ENCODE assay signal across 8 mouse cellular contexts in the genomic region with DNA sequence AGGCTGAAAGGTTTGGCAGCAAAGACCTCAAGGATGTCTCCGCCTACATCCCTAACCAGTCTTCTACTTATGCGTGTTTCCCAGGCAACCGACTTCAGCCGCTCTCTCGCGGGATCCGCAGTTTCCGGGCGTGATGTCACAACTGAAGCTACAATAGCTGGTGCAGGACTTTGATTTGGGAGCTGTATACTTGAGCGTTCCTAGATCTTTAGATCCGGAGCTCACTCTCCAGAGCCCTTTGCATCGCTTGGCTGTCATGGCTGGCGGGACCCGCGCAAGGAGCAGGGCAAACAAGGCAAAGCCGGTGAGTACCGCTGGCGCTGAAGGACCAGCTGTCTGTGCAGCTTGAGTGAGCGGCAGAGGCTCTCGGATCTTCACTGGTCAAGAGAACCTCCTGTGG. TPM values are rescaled to one million over a fixed set of nuclear protein-coding genes. Genes with fewer than 3 reads are reported as not detected.
A peak's percentile ranks its signal among the peaks of the same experiment; 100 is the strongest.
DNase-seq lines count a peak whose midpoint lies in the region; ATAC-seq lines count a peak whose summit lies in the region.

A gene (plus strand): TSS at position 158 of the 400 bp plus-strand sequence.

- H3K4me2 ChIP-seq in intestine, embryonic 15.5 days (replicated peaks), result peak within 1 kb of the TSS; percentile 55

- peak within 1 kb of the TSS; percentile 43 for H3K4me3 ChIP-seq in intestine, embryonic 15.5 days (replicated peaks)

- under 1% methylated on average over 20 of the region's 20 CpGs for WGBS in intestine, embryonic 15.5 days

- no peaks in the 10 kb centered on the region for H3K27me3 ChIP-seq in intestine, embryonic 15.5 days (replicated peaks)

- H3K9me3 ChIP-seq in intestine, embryonic 15.5 days, result no peaks in the 10 kb centered on the region

- no peaks in the 10 kb centered on the region for H3K36me3 ChIP-seq in intestine, embryonic 15.5 days

- intact Hi-C loops in left cerebral cortex, postnatal 14 days (cut with DNase I), result no loop called here

- no peaks in the 10 kb centered on the region for H3K4me1 ChIP-seq in intestine, embryonic 15.5 days (replicated peaks)

- H3K27ac ChIP-seq in intestine, embryonic 15.5 days, result peak within 1 kb of the TSS; percentile 8; the same call in 1 of the 2 replicates

- peak; percentile 24 to 25 for DNase-seq in adrenal gland, adult 18-20 months (ENCODE audit: low spot score in 2 of 2)
- DNase-seq in embryo, embryonic 11.5 days (ENCODE audit: low read depth, low spot score), result peak; percentile 62
- peak; percentile 27 for DNase-seq in gastrocnemius, postnatal 25 days
- DNase-seq in left cerebral cortex, postnatal 14 days (ENCODE audit: low spot score in 2 of 2), result peak; percentile 84 to 93
- peak; percentile 82 for DNase-seq in right cerebral cortex, postnatal 14 days
- DNase-seq in c-Kit-positive CD71-positive TER-119-positive erythroid progenitor cells, embryonic 14.5 days (ENCODE audit: low spot score), result no peak

- H3K9ac ChIP-seq in intestine, embryonic 15.5 days, result peak within 1 kb of the TSS; percentile 42

- peak; percentile 98 for ATAC-seq in intestine, embryonic 15.5 days
- ATAC-seq in megakaryocyte-erythroid progenitor cell, adult 5-6 weeks (replicated peaks; ENCODE audit: low FRiP score, low TSS enrichment, poor library complexity, severe bottlenecking), result peak; percentile 77

RNA-seq across cellular contexts. Expression of the gene that starts here (rescaled TPM):
- 10 to 100 TPM; 13.5 to 14.1 TPM for total RNA-seq in adrenal gland, adult 18-20 months (2021)
- total RNA-seq in gastrocnemius, postnatal 25 days (2021), result 1 to 10 TPM; 6.4 to 7.8 TPM
- 10.8 and 14.1 TPM in 2 replicates for polyA plus RNA-seq in intestine, embryonic 15.5 days (2015; fragmentation: Nextera tagmentation; extraction: Ambion mirVana)
- 10 to 100 TPM; 17.6 to 18.4 TPM for total RNA-seq in left cerebral cortex, postnatal 14 days (2021)
- total RNA-seq in megakaryocyte-erythroid progenitor cell, adult 5-6 weeks (2014; fragmentation: Nextera tagmentation), result 26.9 and 48.7 TPM in 2 replicates
- 25.2 and 33.0 TPM in 2 replicates for total RNA-seq in megakaryocyte-erythroid progenitor cell, adult 5-6 weeks (2017)
